Mouse (Mus musculus): ENCODE data around the gene Gjc2.

The Gjc2 gene

GRCm38 (mm10) chr11:59159558-59159957 is 23.5 kb downstream of the Gjc2 start:
- no peak for DNase-seq

GRCm38 (mm10) chr11:59159099-59159498 is 23.9 kb downstream of the Gjc2 start:
- DNase-seq, result no peak

GRCm38 (mm10) chr11:59155900-59156299 is 27.1 kb downstream of the Gjc2 start:
- no peak for DNase-seq

GRCm38 (mm10) chr11:59154220-59154619 is 28.8 kb downstream of the Gjc2 start:
- no peak for DNase-seq

- no peak for DNase-seq
Observed at GRCm38 (mm10) chr11:59151729-59152128, 31.3 kb downstream of the Gjc2 start.

GRCm38 (mm10) chr11:59149302-59149701 is 33.7 kb downstream of the Gjc2 start:
- no peak for DNase-seq

- no peak for DNase-seq
Observed at GRCm38 (mm10) chr11:59142962-59143361, 40.1 kb downstream of the Gjc2 start.

- DNase-seq, result no peak
Observed at GRCm38 (mm10) chr11:59141772-59142370, 41.1 kb downstream of the Gjc2 start.

GRCm38 (mm10) chr11:59138537-59139486 is 44.2 kb downstream of the Gjc2 start:
- DNase-seq, result no peak

GRCm38 (mm10) chr11:59136994-59137706 is 45.9 kb downstream of the Gjc2 start:
- no peak for DNase-seq

- no peak for DNase-seq
Observed at GRCm38 (mm10) chr11:59135904-59136452, 47.0 kb downstream of the Gjc2 start, which contains the start of gene Obscn. Gene Obscn (minus strand): TSS chr11:59136402.

- DNase-seq, result no peak
Observed at GRCm38 (mm10) chr11:59135051-59135820, 47.8 kb downstream of the Gjc2 start.

GRCm38 (mm10) chr11:59134373-59134997 is 48.5 kb downstream of the Gjc2 start:
- DNase-seq, result no peak

- DNase-seq, result no peak
Observed at GRCm38 (mm10) chr11:59132065-59132464, 50.9 kb downstream of the Gjc2 start.

- DNase-seq, result no peak
Observed at GRCm38 (mm10) chr11:59131348-59131919, 51.6 kb downstream of the Gjc2 start.

GRCm38 (mm10) chr11:59130782-59131181 is 52.2 kb downstream of the Gjc2 start:
- DNase-seq, result peak in 1 of 2 experiments; percentile 18
